Mouse (Mus musculus) spleen, adult 18-20 months (tissue): ENCODE measurements around the gene Gltp.

Experiments
- DNase-seq, 2 experiments: peaks; one replicate each; pipeline ENCODE4 v3.0.0; 2022; ENCODE audit warnings: mixed read lengths in 2 of 2

Gltp gene

DNA sequence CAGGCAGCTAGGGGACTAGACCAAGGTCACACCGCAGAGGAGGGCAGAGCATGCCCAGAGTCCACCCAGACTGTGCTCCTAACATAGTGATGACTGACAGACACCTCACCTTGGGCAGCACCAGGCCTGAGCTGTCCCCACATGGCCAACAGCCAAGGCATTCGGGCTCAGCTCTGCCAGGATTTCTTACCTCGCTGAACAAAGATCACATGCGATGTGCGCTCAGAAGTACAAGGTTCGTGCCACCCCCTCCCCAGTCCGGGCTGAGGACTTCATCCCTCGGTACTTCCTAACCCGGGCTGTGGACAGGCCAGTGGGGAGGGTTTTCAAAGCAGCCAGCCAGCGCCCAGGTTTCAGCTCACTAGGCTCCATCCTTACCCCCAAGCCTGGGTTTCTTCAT is 33.4 kb downstream of the Gltp start:
- no peak for DNase-seq

DNA sequence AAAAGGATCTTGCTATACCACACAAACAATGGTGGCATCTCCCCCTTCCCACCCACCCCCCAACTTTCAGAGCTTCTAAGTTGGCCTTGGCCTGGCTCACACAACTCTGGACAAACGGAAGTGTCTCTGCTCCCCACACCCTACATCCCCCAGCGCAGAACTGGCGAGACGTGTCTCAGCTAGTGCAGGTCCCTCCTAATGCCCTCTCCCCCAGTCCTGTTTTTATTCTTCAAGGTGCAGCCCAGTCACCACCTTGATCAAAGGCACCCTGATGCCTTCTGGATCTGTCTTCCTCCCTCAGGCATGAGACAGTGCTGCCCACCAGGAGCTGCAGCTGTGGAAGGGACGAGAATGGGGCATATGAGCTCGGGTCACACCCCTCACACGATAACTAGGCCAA is 34.5 kb downstream of the Gltp start:
- no peak for DNase-seq

DNA sequence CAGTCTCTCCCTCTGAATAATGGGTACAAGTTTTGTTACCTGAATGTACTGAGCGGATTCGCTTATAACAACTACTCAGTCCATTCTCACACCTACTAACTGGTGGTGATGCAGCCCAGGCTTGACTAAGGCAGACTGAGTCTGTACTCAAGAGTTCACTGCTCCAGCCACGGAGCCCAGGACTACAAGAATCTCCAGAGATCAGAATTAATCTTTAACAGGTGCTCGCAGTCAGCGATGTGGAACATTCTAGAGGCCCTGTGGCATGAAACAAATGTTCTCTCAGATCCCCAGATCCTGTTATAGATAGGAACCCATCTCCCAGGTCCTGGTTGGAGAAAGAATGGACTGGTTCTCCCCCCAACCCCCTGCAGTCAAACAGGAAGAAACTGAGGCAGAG is 35.1 kb downstream of the Gltp start:
- no peak for DNase-seq

GRCm38 (mm10) chr5:114653656-114654437 is 36.9 kb downstream of the Gltp start:
- DNase-seq: no peak

DNA sequence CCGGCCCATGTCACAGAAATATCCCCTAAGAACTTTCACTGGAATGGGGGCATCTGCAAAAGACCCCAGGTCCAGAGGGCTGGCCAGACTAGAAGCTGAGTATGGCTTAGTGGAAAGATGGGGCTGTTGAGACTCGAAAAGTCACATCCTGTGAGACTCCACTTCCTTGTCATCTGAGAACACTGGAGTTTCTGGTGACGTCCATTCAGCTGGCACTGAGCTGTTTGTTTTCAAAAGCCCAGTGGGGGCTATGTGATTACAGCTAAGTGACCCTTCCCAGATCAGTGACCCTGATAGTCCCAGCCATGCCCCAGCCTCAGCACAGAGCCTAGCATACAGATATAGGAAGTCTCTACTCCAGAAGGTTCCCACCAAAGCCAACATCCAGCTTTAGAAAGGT is 39.3 kb downstream of the Gltp start:
- DNase-seq: no peak

DNA sequence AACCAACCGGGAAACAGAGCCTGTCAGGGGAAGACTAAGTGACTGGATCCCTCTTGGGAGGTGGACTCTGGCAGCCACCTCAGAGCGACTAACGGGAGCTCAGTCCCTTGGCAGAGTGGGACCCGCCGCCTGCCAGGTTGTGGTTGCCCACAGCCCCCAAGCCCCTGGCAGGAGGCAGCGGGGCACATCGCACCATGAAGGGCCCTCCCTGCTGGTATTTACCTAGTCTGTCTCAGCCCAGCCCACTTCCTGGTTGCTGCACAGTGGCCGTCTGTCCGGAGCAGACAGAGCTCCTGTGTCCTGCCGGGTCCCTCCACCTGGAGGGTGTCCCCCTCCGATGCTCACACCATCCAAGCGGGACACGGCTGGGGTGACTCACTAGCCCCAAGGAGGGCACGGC is 39.8 kb downstream of the Gltp start:
- DNase-seq: no peak

DNA sequence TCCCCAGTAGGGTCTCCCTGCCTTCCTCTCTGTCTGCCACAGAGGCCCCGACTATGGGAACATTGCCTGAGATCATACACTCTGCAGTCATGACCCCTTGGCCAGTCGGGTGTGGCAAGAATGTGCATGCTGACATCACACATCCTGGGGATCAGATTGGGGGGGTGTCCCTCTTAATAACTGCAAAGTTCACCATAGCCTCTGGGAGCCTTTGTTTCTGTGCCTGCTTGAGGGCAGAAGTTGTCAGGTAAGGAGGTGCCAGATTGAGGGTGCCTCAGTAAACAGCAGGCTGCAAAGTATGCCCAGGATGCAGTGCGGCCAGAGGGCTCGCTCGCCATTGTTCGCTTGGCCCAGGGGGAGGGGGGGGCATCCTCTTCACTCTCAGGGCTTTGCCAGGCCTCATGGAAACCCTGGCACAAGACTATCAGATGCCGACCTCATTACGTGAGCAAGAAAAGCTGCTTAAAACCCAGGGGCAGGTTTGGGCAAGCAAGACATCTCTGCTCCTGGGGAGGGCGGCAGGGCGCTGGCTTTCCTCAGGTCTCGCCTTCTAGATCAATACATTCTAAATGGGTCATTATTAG is 42.0 kb downstream of the Gltp start:
- DNase-seq: no peak

GRCm38 (mm10) chr5:114647211-114647974 is 43.4 kb downstream of the Gltp start:
- no peak for DNase-seq

GRCm38 (mm10) chr5:114645916-114646315 is 44.9 kb downstream of the Gltp start:
- no peak for DNase-seq

DNA sequence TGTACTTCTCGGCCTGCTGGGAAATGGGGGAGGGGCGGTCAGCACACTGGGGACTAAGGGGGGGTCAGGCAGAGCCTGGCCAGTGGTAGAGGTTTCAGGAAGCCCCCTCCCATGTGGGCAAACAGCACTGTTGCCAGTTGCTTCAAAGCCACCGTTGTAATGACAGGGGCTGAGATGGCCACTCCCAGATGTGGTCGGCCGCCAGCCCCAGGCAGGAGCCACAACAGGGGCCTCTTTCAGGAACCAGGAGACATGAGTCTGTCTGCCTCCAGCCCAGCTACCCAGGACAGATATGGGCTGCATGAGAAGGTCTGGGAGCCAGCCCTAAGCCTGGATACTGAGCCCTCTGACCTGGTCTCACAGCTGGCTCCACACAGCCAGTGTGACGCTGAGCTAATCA is 45.9 kb downstream of the Gltp start:
- DNase-seq: no peak

GRCm38 (mm10) chr5:114640809-114641208 is 50.0 kb downstream of the Gltp start:
- no peak for DNase-seq

- no peak for DNase-seq
These were observed 51.2 kb downstream of the Gltp start for GRCm38 (mm10) chr5:114639645-114639957.

DNA sequence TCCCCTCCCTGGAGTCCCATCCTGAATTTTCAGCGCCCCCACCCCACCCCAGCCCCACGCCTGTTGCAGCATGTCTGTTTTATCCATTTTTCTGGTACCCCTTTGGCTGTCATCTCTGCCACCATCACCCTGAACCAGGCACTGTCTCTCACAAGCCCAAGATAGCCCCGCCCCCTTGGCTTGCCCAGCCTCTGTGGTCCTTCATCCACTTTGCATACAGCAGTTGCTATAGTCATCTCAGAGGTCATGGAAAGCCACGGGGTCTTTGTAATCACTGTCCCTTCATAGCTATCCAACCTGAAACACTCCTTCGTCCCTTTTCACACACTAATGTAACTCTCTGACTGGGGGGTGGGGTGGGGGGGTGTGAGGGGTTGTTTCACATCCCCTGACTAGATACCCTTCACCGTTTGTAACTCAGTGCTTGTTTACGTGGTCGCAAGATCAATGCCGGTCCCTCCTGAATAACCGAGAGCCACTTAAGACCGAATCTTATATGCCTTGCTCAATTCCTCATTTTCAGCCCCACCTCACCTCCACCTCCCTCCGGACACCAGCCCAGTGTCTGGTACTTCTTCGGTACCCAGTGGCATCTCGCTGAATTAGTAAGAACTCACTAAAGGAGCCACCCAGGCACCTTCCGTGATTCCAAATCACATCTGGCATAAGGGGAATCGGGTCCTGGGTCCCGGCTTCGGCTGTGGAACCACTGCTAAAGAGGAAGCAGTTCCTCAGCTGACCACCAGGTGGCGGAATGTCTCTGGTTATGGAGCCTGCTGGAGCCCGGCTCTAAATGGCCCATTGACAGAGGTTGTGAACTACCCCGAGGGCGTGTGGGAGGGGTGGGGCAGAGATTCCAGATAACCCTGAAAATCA is 51.8 kb downstream of the Gltp start:
- peak; percentile 71 to 86 for DNase-seq

DNA sequence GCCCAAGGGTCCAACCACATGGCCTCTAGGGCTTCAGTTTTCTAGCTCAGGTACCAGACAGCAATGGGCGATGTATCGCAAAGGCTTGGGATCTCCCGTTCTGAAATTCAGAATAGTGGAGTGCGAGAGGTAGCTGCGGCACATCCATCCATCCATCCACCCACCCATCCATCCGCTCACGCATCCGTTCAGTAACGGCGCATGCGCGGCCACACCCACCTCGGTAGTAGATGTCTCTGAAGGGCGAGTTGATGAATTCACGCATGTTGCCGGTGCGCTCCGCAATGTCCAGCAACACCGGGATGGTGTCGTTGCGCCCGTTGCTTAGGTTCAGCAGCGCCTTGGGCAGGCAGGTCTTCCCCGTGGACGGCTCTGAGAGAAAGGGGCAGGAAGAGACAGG is 54.7 kb downstream of the Gltp start:
- no peak for DNase-seq

DNA sequence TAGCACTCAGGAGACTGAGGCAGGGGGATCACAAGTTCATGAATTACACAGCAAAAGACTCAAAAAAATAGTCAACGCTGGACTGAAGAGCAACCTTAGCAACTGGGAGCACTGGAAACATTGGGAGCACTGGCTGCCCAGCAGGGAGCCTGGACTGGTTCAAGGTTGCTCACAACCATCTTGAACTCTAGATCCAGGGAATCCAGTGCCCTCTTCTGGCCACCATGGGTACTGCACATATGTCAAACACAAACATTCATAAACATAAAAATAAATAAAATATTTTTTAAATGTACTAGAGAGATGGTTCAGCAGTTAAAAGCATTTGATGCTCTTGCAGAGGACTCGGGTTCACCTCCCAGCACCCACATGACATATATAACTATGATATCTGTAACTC is 59.4 kb downstream of the Gltp start:
- peak in 1 of 2 experiments; percentile 48 for DNase-seq

GRCm38 (mm10) chr5:114625590-114625989 is 65.2 kb downstream of the Gltp start:
- peak; percentile 32 to 70 for DNase-seq

DNA sequence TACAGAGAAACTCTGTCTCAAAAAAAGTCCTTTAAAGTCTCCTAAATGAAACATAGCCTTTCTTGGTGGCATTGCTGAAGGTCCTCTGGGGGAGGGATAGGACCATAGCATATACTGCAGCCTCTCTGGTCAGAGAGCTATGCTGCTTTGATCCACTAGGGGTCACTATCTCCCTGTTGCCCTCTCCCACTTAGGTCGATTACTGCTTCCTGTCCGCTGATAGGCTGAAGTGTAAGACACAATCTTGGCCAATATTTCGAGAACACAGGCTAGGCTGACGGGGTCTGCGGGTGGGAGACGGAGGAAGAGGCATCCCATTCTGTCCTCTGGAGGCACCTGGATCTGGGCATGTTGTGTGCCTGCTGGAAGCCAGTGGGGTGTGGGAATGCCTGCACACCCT is 70.5 kb downstream of the Gltp start:
- no peak for DNase-seq
